Mouse (Mus musculus): ENCODE results near the gene Cryaa. TPM values are rescaled to one million over a fixed set of nuclear protein-coding genes. Genes with fewer than 3 reads are reported as not detected.

The Cryaa gene
- total RNA-seq, 2 experiments from 2014 or later, result 0.30 TPM; not detected in 1

GRCm38 (mm10) chr17:31705271-31706020 is 27.8 kb downstream of the Cryaa start:
- peak in 1 of 2 experiments; percentile 49 for DNase-seq (ENCODE audit: low spot score in 2 of 2)

- DNase-seq (ENCODE audit: low spot score in 2 of 2), result no peak
These were observed 31.6 kb downstream of the Cryaa start for GRCm38 (mm10) chr17:31709121-31709741.

- DNase-seq (ENCODE audit: low spot score in 2 of 2), result no peak
These were observed 32.8 kb downstream of the Cryaa start for GRCm38 (mm10) chr17:31710455-31710854.

GRCm38 (mm10) chr17:31713709-31714108 is 36.1 kb downstream of the Cryaa start:
- DNase-seq (ENCODE audit: low spot score in 2 of 2), result no peak

GRCm38 (mm10) chr17:31714125-31714524 is 36.5 kb downstream of the Cryaa start:
- DNase-seq (ENCODE audit: low spot score in 2 of 2), result no peak

GRCm38 (mm10) chr17:31715006-31715405 is 37.4 kb downstream of the Cryaa start:
- no peak for DNase-seq (ENCODE audit: low spot score in 2 of 2)

- no peak for DNase-seq (ENCODE audit: low spot score in 2 of 2)
These were observed 44.0 kb downstream of the Cryaa start for GRCm38 (mm10) chr17:31721637-31722036.

GRCm38 (mm10) chr17:31725366-31725765 is 47.8 kb downstream of the Cryaa start:
- no peak for DNase-seq (ENCODE audit: low spot score in 2 of 2)

GRCm38 (mm10) chr17:31726216-31726615 is 48.6 kb downstream of the Cryaa start:
- no peak for DNase-seq (ENCODE audit: low spot score in 2 of 2)

GRCm38 (mm10) chr17:31727230-31727629 is 49.6 kb downstream of the Cryaa start:
- DNase-seq (ENCODE audit: low spot score in 2 of 2), result no peak

- DNase-seq (ENCODE audit: low spot score in 2 of 2), result no peak
These were observed 50.4 kb downstream of the Cryaa start for GRCm38 (mm10) chr17:31728043-31728442.

- no peak for DNase-seq (ENCODE audit: low spot score in 2 of 2)
These were observed 51.4 kb downstream of the Cryaa start for GRCm38 (mm10) chr17:31728968-31729501.

GRCm38 (mm10) chr17:31731038-31731437 is 53.4 kb downstream of the Cryaa start:
- no peak for DNase-seq (ENCODE audit: low spot score in 2 of 2)

Other genes starting within 250 kb of the Cryaa start
- gene Wdr4, start 157.8 kb upstream of the Cryaa start, total RNA-seq (2021), result 10 to 100 TPM; 22.7 to 24.3 TPM
- gene Ndufv3, start 157.7 kb upstream of the Cryaa start, total RNA-seq (2021), result 100 to 1,000 TPM; 232 to 236 TPM
- 10 to 100 TPM; 15.5 to 16.7 TPM for gene Pknox1, start 113.1 kb upstream of the Cryaa start, total RNA-seq (2021)
- gene Cbs, start 40.6 kb upstream of the Cryaa start, total RNA-seq (2021), result 10 to 100 TPM; 36.4 to 37.2 TPM
- 100 to 1,000 TPM; 118 to 119 TPM for gene U2af1, start 18.9 kb upstream of the Cryaa start, total RNA-seq (2021)
- 10 to 100 TPM; 28.3 to 37.8 TPM for gene Sik1, start 178.0 kb downstream of the Cryaa start, total RNA-seq (2021)

All from left cerebral cortex, adult 18-20 months (tissue).